Mouse (Mus musculus) lung, postnatal 14 days (tissue): ENCODE results near the gene Nrros.

Experiments used
- DNase-seq: peaks from one replicate; pipeline ENCODE4 v3.0.0; 2021

Gene Nrros

DNA sequence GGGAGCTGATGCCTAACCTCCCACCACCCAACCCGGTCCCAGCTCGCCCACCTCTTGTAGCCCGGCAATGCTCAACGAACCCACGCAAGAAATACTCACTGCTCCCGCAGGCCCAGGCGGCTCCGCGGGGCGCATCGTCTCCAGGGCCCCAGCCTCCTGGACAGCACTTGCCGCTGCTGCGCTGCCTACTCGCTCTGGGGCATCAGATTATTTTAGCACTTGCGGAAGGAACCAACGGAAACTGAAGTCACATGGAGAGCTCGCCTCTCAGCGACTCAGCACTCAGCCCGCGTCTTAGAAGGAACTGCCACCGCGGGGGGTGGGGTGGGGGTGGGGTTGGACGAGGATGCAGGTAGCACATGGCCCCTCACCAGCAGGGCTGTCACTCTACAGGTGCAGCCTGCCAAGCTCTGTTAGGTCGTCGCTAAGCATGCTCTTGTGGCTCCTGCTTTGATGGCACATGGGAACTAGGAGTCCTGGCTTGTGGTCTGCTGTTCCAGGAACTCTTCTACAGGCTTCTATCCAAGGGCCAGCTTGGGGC lies at the start of gene Nrros:
Gene Nrros (minus strand): TSS at position 314 of the 541 bp plus-strand sequence.
- DNase-seq = peak; percentile 61

- DNase-seq = no peak
Measured at GRCm38 (mm10) chr16:32214804-32215576, 49.6 kb upstream of the Nrros start.

DNA sequence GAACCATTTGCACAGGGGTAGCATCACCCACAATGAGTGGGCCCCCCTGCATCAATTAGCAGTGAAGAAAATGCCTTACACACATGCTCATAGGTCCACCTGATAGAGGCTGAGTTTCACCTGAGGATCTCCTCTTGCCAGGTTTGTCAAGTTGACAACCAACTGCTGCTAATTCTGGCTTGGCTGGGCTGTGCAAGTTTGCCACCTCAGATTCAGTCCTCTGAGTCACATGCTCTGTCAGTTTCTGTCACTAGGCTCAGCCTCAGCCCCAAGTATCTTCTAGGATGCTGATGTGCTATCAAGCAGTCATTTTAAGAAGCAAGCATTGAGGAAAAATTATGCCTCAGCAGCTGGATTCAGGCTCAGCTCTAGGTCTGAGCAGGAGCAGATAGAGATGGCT lies 48.8 kb upstream of the Nrros start:
- DNase-seq = no peak

DNA sequence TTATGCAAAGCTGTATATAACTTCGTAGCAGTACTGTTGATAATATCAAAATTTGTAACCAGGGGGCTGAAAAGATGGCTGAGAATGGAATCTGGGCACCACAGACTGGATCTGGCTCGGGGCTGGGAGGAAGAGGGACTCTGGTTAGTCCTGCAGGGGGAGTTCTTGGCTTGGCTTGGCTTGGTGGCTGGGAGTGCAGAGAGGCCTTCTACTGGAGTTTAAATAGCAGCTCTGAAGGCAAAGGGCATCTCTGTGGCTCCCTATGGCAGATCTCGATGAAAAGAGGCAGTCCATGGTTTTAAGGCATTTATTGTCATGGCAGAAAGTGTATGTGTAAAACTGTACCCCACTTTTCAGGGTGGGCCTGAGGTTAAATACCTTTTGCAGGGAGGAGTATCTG lies 39.5 kb upstream of the Nrros start:
- DNase-seq = peak; percentile 31

- peak; percentile 81 for DNase-seq
Measured at GRCm38 (mm10) chr16:32202681-32203080, 37.3 kb upstream of the Nrros start.

DNA sequence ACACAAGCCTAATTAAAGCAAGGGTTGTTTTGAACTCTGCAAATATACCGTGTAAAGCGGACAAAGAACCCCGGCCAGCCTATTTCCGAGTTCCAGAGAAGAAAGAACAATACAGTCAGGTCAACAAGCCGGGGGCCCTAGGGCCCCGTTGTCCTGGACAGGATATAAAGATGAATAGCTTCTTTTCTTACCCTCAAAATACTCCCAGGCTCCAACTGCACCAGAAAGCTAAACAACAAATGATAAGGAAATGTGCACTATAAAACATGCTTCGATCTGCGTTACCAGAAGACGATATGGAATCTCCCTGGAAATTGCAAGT lies 35.6 kb upstream of the Nrros start:
- DNase-seq = no peak

- peak; percentile 49 for DNase-seq
Measured at GRCm38 (mm10) chr16:32200256-32201003, 35.0 kb upstream of the Nrros start.

- DNase-seq = peak; percentile 30
Measured at GRCm38 (mm10) chr16:32190011-32190441, 24.6 kb upstream of the Nrros start.

GRCm38 (mm10) chr16:32189109-32189508 lies 23.7 kb upstream of the Nrros start:
- DNase-seq = peak; percentile 54

- DNase-seq = no peak
Measured at GRCm38 (mm10) chr16:32186056-32186455, 20.7 kb upstream of the Nrros start.

DNA sequence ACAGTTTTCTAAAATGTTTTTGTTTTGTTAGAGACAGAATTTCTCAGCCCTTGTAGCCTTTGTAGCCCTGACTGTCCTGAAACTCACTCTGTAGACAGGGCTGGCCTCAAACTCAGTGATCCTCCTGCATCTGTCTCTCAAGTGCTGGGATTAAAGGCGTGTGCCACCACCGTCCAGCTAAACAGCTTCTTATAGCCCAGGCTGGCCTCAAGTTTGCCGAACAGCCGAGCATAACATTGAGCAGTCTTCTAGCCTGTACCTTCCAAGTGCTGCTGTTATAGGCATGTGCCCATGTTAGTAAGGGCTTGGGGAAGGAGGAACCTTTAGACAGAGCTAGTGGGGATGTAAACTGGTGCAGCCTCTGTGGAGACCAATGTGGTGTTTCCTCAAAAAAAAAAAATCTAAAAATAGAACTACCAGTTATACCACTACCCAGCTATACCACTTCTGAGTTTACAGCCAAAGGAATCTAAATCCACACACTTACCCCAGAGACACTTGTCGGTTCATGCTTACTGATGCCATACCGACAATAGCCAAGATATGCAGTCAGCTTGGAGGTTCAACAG lies 14.0 kb upstream of the Nrros start, which contains the start of gene Bex6:
Gene Bex6 (plus strand): TSS at position 491 of the 569 bp plus-strand sequence.
- DNase-seq = no peak

DNA sequence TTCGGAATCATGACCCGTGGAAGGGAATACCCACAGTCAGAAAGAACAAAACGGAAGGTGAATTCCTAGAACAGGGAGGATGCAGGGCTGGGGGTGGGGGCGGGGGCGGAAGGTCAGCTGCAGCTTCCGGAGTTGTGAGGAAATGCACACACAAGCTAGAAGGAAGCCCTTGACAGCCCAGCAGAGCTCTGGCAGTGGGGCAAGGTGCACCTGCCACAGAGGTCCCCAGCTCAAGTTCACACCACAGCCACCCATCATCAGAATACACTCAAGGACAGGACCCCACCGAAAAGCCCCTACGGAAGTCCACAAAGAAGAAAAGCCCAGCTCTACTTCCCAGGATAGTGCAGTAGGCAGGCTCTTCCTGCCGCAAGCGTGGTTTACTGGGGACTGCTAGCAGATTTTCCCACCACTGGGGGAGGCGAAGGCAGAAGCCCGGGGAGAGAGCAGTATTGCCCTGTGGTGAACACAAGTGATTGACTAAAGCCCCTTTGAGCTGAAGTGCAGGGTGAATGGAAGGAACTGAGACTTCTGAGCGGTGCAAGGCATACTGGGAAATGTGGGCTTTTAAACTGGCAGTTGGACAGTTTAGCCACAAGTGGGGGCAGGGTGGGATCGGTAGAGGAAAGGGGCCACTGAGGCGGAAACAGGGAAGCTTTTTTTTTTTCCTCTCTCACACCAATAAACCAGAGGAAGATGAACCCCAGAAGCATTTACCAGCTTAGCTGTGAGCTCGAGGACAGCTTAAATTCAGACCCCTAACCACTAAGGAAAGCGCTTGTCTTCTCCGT lies 11.7 kb upstream of the Nrros start:
- peak; percentile 28 for DNase-seq

- DNase-seq = no peak
Measured at GRCm38 (mm10) chr16:32175029-32175428, 9.6 kb upstream of the Nrros start.

GRCm38 (mm10) chr16:32174340-32175005 lies 9.1 kb upstream of the Nrros start:
- no peak for DNase-seq

GRCm38 (mm10) chr16:32173401-32173800 lies 8.0 kb upstream of the Nrros start:
- no peak for DNase-seq

DNA sequence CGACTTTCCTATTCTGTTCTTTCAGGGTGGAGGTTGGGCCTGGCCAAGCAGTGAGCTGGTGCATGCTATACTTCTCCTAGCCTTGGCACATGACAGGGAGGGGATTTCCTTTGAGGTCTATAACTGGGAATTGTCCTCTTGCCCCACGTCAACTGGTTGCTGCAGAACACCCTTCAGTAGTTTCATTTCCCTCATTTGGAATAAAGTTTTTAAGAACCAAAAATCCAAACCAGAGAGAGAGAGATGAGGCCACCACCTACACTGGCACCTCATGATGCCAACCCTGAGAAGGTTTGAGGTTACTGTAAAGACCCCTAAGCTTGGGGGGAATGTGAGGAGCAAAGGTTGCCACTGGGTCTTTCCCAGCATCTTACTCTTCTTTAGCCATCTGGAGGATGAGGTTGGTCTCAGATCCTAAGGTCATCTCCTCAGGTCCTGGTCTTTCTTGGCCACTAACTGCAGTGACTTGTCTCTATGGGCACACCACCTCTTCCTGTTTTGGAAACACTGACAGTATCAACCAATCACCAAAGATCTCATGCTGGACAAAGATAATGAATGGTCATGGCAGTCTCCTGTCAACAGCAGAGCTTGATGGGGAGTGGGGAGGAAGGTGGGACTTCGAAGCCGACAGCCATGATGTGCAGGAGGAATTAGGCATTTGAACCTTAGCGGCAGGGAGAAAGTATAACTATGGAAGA lies 5.8 kb upstream of the Nrros start:
- no peak for DNase-seq

GRCm38 (mm10) chr16:32167819-32168545 lies 2.6 kb upstream of the Nrros start:
- DNase-seq = no peak

DNA sequence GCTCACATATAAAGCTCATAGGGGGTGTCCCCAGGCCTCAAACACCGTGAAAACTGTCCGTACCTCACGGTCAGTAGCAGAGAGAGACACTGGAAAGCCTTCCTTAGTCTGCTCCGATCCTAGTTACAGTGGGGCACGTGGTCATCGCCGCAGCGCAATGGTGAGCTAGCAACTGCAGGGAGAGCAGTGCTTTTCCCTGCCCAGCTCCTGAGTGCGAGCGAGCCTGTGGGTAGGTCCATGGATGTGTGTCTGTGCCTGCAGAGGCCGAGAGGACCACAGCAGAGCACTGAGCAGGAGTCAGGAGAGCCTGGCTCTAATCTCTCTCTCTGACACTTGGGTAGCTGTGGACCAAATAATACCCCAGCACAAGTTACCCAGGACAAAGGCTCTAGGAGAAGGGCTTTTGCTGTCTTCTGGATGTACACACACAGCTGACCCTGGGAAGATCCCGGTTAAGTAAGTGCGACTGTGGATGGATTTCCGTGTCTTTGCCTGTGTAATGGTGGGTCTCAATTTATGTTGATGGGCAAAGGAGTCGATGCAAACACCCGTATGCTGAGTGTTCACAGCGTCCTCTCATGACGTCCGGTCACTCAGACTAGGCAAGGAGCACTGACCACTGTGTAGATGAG lies 882 bp downstream of the Nrros start:
- peak; percentile 36 for DNase-seq

- no peak for DNase-seq
Measured at GRCm38 (mm10) chr16:32163891-32164290, 1.5 kb downstream of the Nrros start.

- peak; percentile 35 for DNase-seq
Measured at GRCm38 (mm10) chr16:32163392-32163791, 2.0 kb downstream of the Nrros start.
